Mouse (Mus musculus): ENCODE data around the gene Dennd5b. TPM values are rescaled to one million over a fixed set of nuclear protein-coding genes. Genes with fewer than 3 reads are reported as not detected.

The Dennd5b gene
- polyA plus RNA-seq (2015; fragmentation: Nextera tagmentation; extraction: Ambion mirVana): 2.9 and 3.6 TPM in 2 replicates

DNA sequence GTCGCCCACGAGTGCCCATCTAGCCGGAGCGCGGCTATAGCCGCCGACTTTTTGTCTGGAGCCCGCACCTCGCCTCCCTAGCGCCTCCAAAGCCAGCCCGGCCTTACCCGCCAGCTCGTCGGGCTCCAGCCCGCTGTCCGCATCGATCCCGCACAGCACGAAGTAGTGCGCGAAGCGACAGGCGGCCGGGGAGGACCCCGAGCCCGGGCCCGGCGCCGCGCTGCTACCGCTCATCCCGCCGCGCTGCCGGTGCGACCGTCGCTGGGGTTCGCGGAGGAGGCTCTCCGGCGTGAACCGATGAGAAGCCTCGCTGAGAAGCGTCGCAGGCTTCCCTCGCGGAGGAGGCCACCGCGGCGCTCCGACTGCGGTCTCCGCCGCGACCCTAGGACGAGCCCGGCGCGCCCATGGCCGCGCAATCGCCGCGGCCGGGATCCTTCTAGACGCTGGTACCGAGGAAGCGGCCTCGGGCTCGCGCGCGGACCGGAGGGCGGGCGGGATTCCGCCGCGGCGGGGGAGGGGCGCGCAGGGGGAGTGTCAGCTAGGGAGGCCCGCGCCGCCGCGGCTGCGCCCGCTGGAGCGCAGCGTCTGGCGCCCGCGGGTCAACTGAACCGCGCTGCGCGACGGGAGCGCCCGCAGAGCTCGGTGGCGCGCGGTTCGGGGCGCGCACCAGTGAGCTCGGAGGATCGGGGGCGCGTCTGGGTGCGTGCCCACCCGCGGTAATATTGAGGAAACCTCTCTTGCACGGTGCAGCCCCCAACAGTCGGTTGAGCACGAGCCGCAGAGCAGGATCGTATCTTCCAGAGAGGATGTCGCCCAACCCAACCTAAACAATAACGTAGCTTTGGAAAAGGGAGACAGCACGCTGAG is at the start of gene Dennd5b:
Gene Dennd5b, minus strand, starts transcription at position 605 of the 867 bp plus-strand sequence.

GRCm38 (mm10) chr6:149139471-149139870 is 38.0 kb upstream of the Dennd5b start, which contains the start of gene Etfbkmt:
Gene Etfbkmt, plus strand, starts transcription at chr6:149139849.

GRCm38 (mm10) chr6:149129870-149130269 is 28.4 kb upstream of the Dennd5b start, which contains the start of gene Gm10203:
Gene Gm10203, plus strand, starts transcription at chr6:149130170.

DNA sequence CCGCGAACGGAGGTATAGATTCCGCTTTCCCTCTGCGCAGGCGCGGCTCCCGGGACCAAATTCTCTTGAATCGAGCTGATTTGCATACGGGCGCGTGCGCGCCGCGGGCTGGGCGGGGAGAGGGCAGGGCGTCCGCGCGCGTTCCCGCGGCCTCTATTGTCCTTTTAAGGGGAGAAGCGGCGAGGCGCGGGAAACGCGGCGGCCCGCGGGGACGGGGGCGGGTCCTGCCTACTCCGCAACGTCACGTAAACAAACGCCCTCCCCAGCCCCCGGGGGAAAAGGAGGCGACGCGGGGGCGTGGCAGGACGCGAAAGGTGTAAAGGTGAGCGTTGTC is 155.1 kb downstream of the Dennd5b start, which contains the start of gene Sinhcaf:
Gene Sinhcaf, minus strand, starts transcription at position 59 of the 334 bp plus-strand sequence.

Other genes with a start within 250 kb of the Dennd5b start
- gene Caprin2, start 205.4 kb downstream of the Dennd5b start, polyA plus RNA-seq (2015; fragmentation: Nextera tagmentation; extraction: Ambion mirVana): 7.1 and 7.3 TPM in 2 replicates
- gene Sinhcaf, start 155.2 kb downstream of the Dennd5b start, polyA plus RNA-seq (2015; fragmentation: Nextera tagmentation; extraction: Ambion mirVana): 9.1 and 11.4 TPM in 2 replicates
- gene Gm10203, start 28.5 kb upstream of the Dennd5b start, polyA plus RNA-seq (2015; fragmentation: Nextera tagmentation; extraction: Ambion mirVana): not detected in 2 replicates
- gene Etfbkmt, start 38.2 kb upstream of the Dennd5b start, polyA plus RNA-seq (2015; fragmentation: Nextera tagmentation; extraction: Ambion mirVana): 14.5 and 14.7 TPM in 2 replicates
- gene Amn1, start 87.0 kb upstream of the Dennd5b start, polyA plus RNA-seq (2015; fragmentation: Nextera tagmentation; extraction: Ambion mirVana): 19.1 and 21.1 TPM in 2 replicates
- 27.3 and 30.9 TPM in 2 replicates for gene Resf1, start 207.7 kb upstream of the Dennd5b start, polyA plus RNA-seq (2015; fragmentation: Nextera tagmentation; extraction: Ambion mirVana)

Measured in skeletal muscle tissue, postnatal 0 days (tissue).